In the genomic region with DNA sequence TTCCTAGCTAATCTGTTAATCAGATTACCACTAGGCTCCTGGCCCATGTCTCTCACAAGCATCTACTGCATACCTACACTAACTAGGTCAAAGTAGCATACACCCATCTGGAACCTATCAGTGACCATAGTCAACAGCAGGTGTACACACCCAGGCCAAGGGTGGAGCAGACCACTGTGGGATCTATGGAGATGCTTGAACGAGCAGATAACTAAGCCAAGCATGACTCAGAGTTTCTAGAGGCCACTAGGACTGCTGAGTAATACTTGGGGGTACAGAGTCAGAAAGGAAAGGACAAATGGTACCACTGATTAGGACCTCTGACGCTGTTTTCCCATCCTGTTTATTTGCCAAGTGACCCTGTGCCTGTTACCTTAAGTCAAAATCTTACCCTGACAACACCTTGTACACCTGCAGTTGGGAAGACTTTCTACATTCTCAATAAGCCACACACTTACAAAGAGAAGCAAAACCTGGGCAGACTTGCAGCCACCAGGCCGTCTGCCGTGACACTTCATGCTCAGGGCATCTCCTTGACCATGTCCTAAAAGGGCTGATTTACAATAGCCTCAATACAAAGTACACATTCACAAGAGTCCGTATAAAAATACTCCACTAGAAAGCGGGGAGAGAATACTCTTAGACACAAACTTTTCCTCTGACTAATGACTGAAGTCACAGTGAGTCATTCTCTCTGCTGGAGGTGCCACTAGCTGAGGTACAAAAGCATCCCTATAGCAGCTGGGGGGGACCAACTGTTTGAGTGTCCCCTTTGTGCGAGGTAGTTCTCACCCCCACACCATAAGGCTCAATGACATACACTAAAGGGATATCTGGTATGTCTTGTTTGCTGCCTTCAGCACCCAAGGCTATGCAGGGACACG, we compare ENCODE assay signal across 12 mouse cellular contexts. TPM values are rescaled to one million over a fixed set of nuclear protein-coding genes. Genes with fewer than 3 reads are reported as not detected.
DNase-seq lines count a peak whose midpoint lies in the region; ATAC-seq lines count a peak whose summit lies in the region.
"Had no signal": no experiment of that assay in that cellular context is flagged by ENCODE, and none has a peak within 500 bp of the region (broad histone marks: within the 10 kb centered on the region; RNA-seq: fewer than 3 reads in every experiment).

No protein-coding gene starts in this region.

- H3K4me2 ChIP-seq in hindbrain, embryonic 14.5 days (replicated peaks) = no peak overlapping the region
- H3K4me2 ChIP-seq: limb, embryonic 13.5 days had no signal

- H3K36me3 ChIP-seq in hindbrain, embryonic 10.5 days = peaks cover 96% of the 10 kb centered on the region
- H3K36me3 ChIP-seq in hindbrain, embryonic 14.5 days (replicated peaks; ENCODE audit: control insufficient read depth, insufficient read depth) = peaks cover 77% of the 10 kb centered on the region

- WGBS in hindbrain, embryonic 10.5 days = 93% methylated on average over 8 of the region's 8 CpGs
- WGBS in hindbrain, embryonic 14.5 days = 90% methylated on average over 8 of the region's 8 CpGs

- no peaks in the 10 kb centered on the region for H3K9me3 ChIP-seq in hindbrain, embryonic 10.5 days
- H3K9me3 ChIP-seq in hindbrain, embryonic 14.5 days (ENCODE audit: control insufficient read depth, low read length) = no peaks in the 10 kb centered on the region
- H3K9me3 ChIP-seq: limb, embryonic 13.5 days had no signal

- intact Hi-C loops in left cerebral cortex, postnatal 25 days (cut with DNase I) = no loop called here

- no peaks in the 10 kb centered on the region for H3K27me3 ChIP-seq in hindbrain, embryonic 10.5 days (ENCODE audit: insufficient read depth, poor library complexity, severe bottlenecking)
- no peaks in the 10 kb centered on the region for H3K27me3 ChIP-seq in hindbrain, embryonic 14.5 days (ENCODE audit: control insufficient read depth, insufficient read depth, low read length)
- H3K27me3 ChIP-seq: limb, embryonic 13.5 days had no signal

- no peak overlapping the region for H3K9ac ChIP-seq in hindbrain, embryonic 14.5 days
- H3K9ac ChIP-seq: limb, embryonic 13.5 days had no signal

- 0 out of 2 replicates have a peak overlapping the region, but pooled peaks have one; percentile 30 for H3K27ac ChIP-seq in hindbrain, embryonic 10.5 days
- no peak overlapping the region for H3K27ac ChIP-seq in hindbrain, embryonic 14.5 days
- H3K27ac ChIP-seq: limb, embryonic 13.5 days had no signal

- H3K4me1 ChIP-seq in hindbrain, embryonic 10.5 days (replicated peaks) = no peaks in the 10 kb centered on the region
- no peaks in the 10 kb centered on the region for H3K4me1 ChIP-seq in hindbrain, embryonic 14.5 days (replicated peaks; ENCODE audit: control insufficient read depth, insufficient read depth, low read length)
- H3K4me1 ChIP-seq: limb, embryonic 13.5 days had no signal

- H3K4me3 ChIP-seq in hindbrain, embryonic 10.5 days = no peak overlapping the region
- no peak overlapping the region for H3K4me3 ChIP-seq in hindbrain, embryonic 14.5 days (replicated peaks; ENCODE audit: low read length)
- H3K4me3 ChIP-seq: limb, embryonic 13.5 days had no signal

- no peak for ATAC-seq in hindbrain, embryonic 14.5 days (ENCODE audit: low FRiP score)
- ATAC-seq in erythroblast, adult 5-6 weeks (replicated peaks; ENCODE audit: low FRiP score, poor library complexity, severe bottlenecking) = peak; percentile 75
- peak; percentile 88 for ATAC-seq in megakaryocyte-erythroid progenitor cell, adult 5-6 weeks (replicated peaks; ENCODE audit: low FRiP score, low TSS enrichment, poor library complexity, severe bottlenecking)

- no peak for DNase-seq in hindbrain, embryonic 10.5 days (ENCODE audit: low spot score)
- DNase-seq in hindbrain, embryonic 14.5 days (ENCODE audit: low spot score) = no peak
- peak; percentile 82 for DNase-seq in MEL-GATA-1-ER (ENCODE audit: extremely low read depth, low read depth)
- no peak for DNase-seq in left cerebral cortex, adult 18-20 months (ENCODE audit: low spot score in 2 of 2)
- DNase-seq in urinary bladder, adult 18-20 months (ENCODE audit: low spot score in 2 of 2) = no peak
- DNase-seq in left cerebral cortex, postnatal 25 days (ENCODE audit: low spot score in 2 of 2) = no peak
- DNase-seq: cerebellum, adult 11 months; heart, postnatal 10 days had no signal

RNA-seq across cellular contexts. Expression of gene Nprl3, which starts 16.4 kb away (rescaled TPM):
- 41.1 and 45.6 TPM in 2 replicates for polyA plus RNA-seq in hindbrain, embryonic 10.5 days (2016; fragmentation: Nextera tagmentation; extraction: Ambion mirVana)
- polyA plus RNA-seq in hindbrain, embryonic 14.5 days (2014; fragmentation: Nextera tagmentation; extraction: Ambion mirVana) = 23.7 and 35.3 TPM in 2 replicates
- 58.0 and 62.7 TPM in 2 replicates for total RNA-seq in erythroblast, adult 5-6 weeks (2015; ENCODE audit: low replicate concordance)
- total RNA-seq in erythroblast, adult 5-6 weeks (2017; ENCODE audit: low replicate concordance) = 166 and 187 TPM in 2 replicates
- 45.7 and 65.0 TPM in 2 replicates for total RNA-seq in megakaryocyte-erythroid progenitor cell, adult 5-6 weeks (2014; fragmentation: Nextera tagmentation)
- total RNA-seq in megakaryocyte-erythroid progenitor cell, adult 5-6 weeks (2017) = 12.9 and 35.6 TPM in 2 replicates
- 10 to 100 TPM; 43.6 to 45.6 TPM for total RNA-seq in left cerebral cortex, adult 18-20 months (2021)
- total RNA-seq in left cerebral cortex, postnatal 25 days (2021) = 10 to 100 TPM; 42.5 to 50.0 TPM

RNA-seq across cellular contexts. Expression of gene Mpg, which starts 24.8 kb away (rescaled TPM):
- 34.2 and 36.3 TPM in 2 replicates for polyA plus RNA-seq in hindbrain, embryonic 10.5 days (2016; fragmentation: Nextera tagmentation; extraction: Ambion mirVana)
- 29.7 and 37.5 TPM in 2 replicates for polyA plus RNA-seq in hindbrain, embryonic 14.5 days (2014; fragmentation: Nextera tagmentation; extraction: Ambion mirVana)
- total RNA-seq in erythroblast, adult 5-6 weeks (2015; ENCODE audit: low replicate concordance) = 21.3 and 22.1 TPM in 2 replicates
- 29.0 and 33.3 TPM in 2 replicates for total RNA-seq in erythroblast, adult 5-6 weeks (2017; ENCODE audit: low replicate concordance)
- 11.1 and 18.5 TPM in 2 replicates for total RNA-seq in megakaryocyte-erythroid progenitor cell, adult 5-6 weeks (2014; fragmentation: Nextera tagmentation)
- 8.9 and 10.8 TPM in 2 replicates for total RNA-seq in megakaryocyte-erythroid progenitor cell, adult 5-6 weeks (2017)
- total RNA-seq in left cerebral cortex, adult 18-20 months (2021) = 10 to 100 TPM; 18.2 to 21.3 TPM
- 10 to 100 TPM; 20.0 to 20.8 TPM for total RNA-seq in left cerebral cortex, postnatal 25 days (2021)

RNA-seq across cellular contexts. Expression of gene Hba-x, which starts 25.1 kb away (rescaled TPM):
- 3,492 and 3,546 TPM in 2 replicates for polyA plus RNA-seq in hindbrain, embryonic 10.5 days (2016; fragmentation: Nextera tagmentation; extraction: Ambion mirVana)
- 38.0 and 95.6 TPM in 2 replicates for polyA plus RNA-seq in hindbrain, embryonic 14.5 days (2014; fragmentation: Nextera tagmentation; extraction: Ambion mirVana)
- 7.9 and 8.8 TPM in 2 replicates for total RNA-seq in erythroblast, adult 5-6 weeks (2015; ENCODE audit: low replicate concordance)
- total RNA-seq in erythroblast, adult 5-6 weeks (2017; ENCODE audit: low replicate concordance) = 0.68 and 2.2 TPM in 2 replicates
- not detected in 2 replicates for total RNA-seq in megakaryocyte-erythroid progenitor cell, adult 5-6 weeks (2014; fragmentation: Nextera tagmentation)
- not detected in 2 replicates for total RNA-seq in megakaryocyte-erythroid progenitor cell, adult 5-6 weeks (2017)
- total RNA-seq in left cerebral cortex, adult 18-20 months (2021) = not detected
- not detected for total RNA-seq in left cerebral cortex, postnatal 25 days (2021)
- total RNA-seq: heart, postnatal 10 days had no signal
- polyA plus RNA-seq: large intestine, adult 2 months had no signal

RNA-seq across cellular contexts. Expression of gene Rhbdf1, which starts 29.0 kb away (rescaled TPM):
- 31.3 and 32.9 TPM in 2 replicates for polyA plus RNA-seq in hindbrain, embryonic 10.5 days (2016; fragmentation: Nextera tagmentation; extraction: Ambion mirVana)
- 18.9 and 20.0 TPM in 2 replicates for polyA plus RNA-seq in hindbrain, embryonic 14.5 days (2014; fragmentation: Nextera tagmentation; extraction: Ambion mirVana)
- total RNA-seq in erythroblast, adult 5-6 weeks (2015; ENCODE audit: low replicate concordance) = not detected in 2 replicates
- 1.2 and 7.5 TPM in 2 replicates for total RNA-seq in erythroblast, adult 5-6 weeks (2017; ENCODE audit: low replicate concordance)
- total RNA-seq in megakaryocyte-erythroid progenitor cell, adult 5-6 weeks (2014; fragmentation: Nextera tagmentation) = 0.87 TPM in 1 of 2 replicates, not detected in the other
- total RNA-seq in megakaryocyte-erythroid progenitor cell, adult 5-6 weeks (2017) = 0.76 TPM in 1 of 2 replicates, not detected in the other
- total RNA-seq in left cerebral cortex, adult 18-20 months (2021) = 10 to 100 TPM; 11.1 to 14.2 TPM
- total RNA-seq in left cerebral cortex, postnatal 25 days (2021) = 10 to 100 TPM; 13.5 to 15.7 TPM

RNA-seq across cellular contexts. Expression of gene Hba-a1, which starts 32.2 kb away (rescaled TPM):
- polyA plus RNA-seq in hindbrain, embryonic 10.5 days (2016; fragmentation: Nextera tagmentation; extraction: Ambion mirVana) = 2,485 and 2,589 TPM in 2 replicates
- polyA plus RNA-seq in hindbrain, embryonic 14.5 days (2014; fragmentation: Nextera tagmentation; extraction: Ambion mirVana) = 2,517 and 2,859 TPM in 2 replicates
- 59,368 and 63,767 TPM in 2 replicates for total RNA-seq in erythroblast, adult 5-6 weeks (2015; ENCODE audit: low replicate concordance)
- 14,861 and 24,674 TPM in 2 replicates for total RNA-seq in erythroblast, adult 5-6 weeks (2017; ENCODE audit: low replicate concordance)
- 247 and 283 TPM in 2 replicates for total RNA-seq in megakaryocyte-erythroid progenitor cell, adult 5-6 weeks (2014; fragmentation: Nextera tagmentation)
- 19.7 and 99.3 TPM in 2 replicates for total RNA-seq in megakaryocyte-erythroid progenitor cell, adult 5-6 weeks (2017)
- total RNA-seq in left cerebral cortex, adult 18-20 months (2021) = 100 to 1,000 TPM; 348 to 459 TPM
- total RNA-seq in left cerebral cortex, postnatal 25 days (2021) = 100 to 1,000 TPM; 501 to 528 TPM
